9 mouse cellular contexts compared by ENCODE assay signal in genomic region chr6:34875966-34876834, GRCm38 (mm10). TPM values are rescaled to one million over a fixed set of nuclear protein-coding genes. Genes with fewer than 3 reads are reported as not detected.
DNase-seq lines count a peak whose midpoint lies in the region; ATAC-seq and TF ChIP-seq lines count a peak whose summit lies in the region.
"Had no signal": no experiment of that assay in that cellular context is flagged by ENCODE, and none has a peak within 500 bp of the region (broad histone marks: within the 10 kb centered on the region; RNA-seq: fewer than 3 reads in every experiment).

No protein-coding gene starts in this region.

- 66% methylated on average over 12 of the region's 12 CpGs for WGBS in kidney, embryonic 15.5 days
- WGBS in intestine, embryonic 15.5 days, result 53% methylated on average over 12 of the region's 12 CpGs

- 0 out of 2 replicates have a peak overlapping the region, but pooled peaks have one; percentile 96 for H3K9ac ChIP-seq in kidney, embryonic 15.5 days
- H3K9ac ChIP-seq in intestine, embryonic 15.5 days, result 0 out of 2 replicates have a peak overlapping the region, but pooled peaks have one; percentile 82

- ATAC-seq in kidney, embryonic 15.5 days (replicated peaks; ENCODE audit: low FRiP score), result no peak
- ATAC-seq in intestine, embryonic 15.5 days, result no peak; the same call in 1 of the 2 replicates
- ATAC-seq in megakaryocyte progenitor cell, adult 5-6 weeks (replicated peaks; ENCODE audit: poor library complexity), result peak; percentile 14

- TF ChIP-seq POLR2A in cortical plate, adult 2 months (IDR thresholded peaks at IDR 0.05; ENCODE audit: extremely low read depth, insufficient read depth, low read length), result no peak

- H3K36me3 ChIP-seq in kidney, embryonic 15.5 days, result peaks cover 22% of the 10 kb centered on the region
- 0 out of 2 replicates have a peak, but pooled peaks cover 7% of the 10 kb centered on the region for H3K36me3 ChIP-seq in intestine, embryonic 15.5 days

- H3K27ac ChIP-seq in kidney, embryonic 15.5 days, result peak overlapping the region; percentile 97; the same call in 1 of the 2 replicates
- H3K27ac ChIP-seq in cortical plate, adult 2 months (ENCODE audit: insufficient read depth, low read length), result peak overlapping the region; percentile 54; the same call in 1 of the 2 replicates
- 0 out of 2 replicates have a peak overlapping the region, but pooled peaks have one; percentile 7 for H3K27ac ChIP-seq in intestine, embryonic 15.5 days

- H3K4me1 ChIP-seq in kidney, embryonic 15.5 days, result peaks cover 42% of the 10 kb centered on the region
- peaks cover 1% of the 10 kb centered on the region for H3K4me1 ChIP-seq in cortical plate, adult 2 months (ENCODE audit: control insufficient read depth, insufficient read depth, low read length)
- peaks cover 22% of the 10 kb centered on the region for H3K4me1 ChIP-seq in intestine, embryonic 15.5 days (replicated peaks)

- H3K27me3 ChIP-seq in kidney, embryonic 15.5 days, result no peaks in the 10 kb centered on the region
- no peaks in the 10 kb centered on the region for H3K27me3 ChIP-seq in intestine, embryonic 15.5 days (replicated peaks)

- no peak for TF ChIP-seq CTCF in cortical plate, adult 2 months (IDR thresholded peaks at IDR 0.05; ENCODE audit: extremely low read depth, insufficient read depth, low read length)

- no peaks in the 10 kb centered on the region for H3K9me3 ChIP-seq in kidney, embryonic 15.5 days (replicated peaks)
- H3K9me3 ChIP-seq in intestine, embryonic 15.5 days, result no peaks in the 10 kb centered on the region

- DNase-seq in kidney, postnatal 14 days, result no peak
- peak; percentile 44 for DNase-seq in thymus, postnatal 25 days
- DNase-seq in urinary bladder, adult 18-20 months (ENCODE audit: low spot score in 2 of 2), result no peak
- DNase-seq in ovary, postnatal 14 days (ENCODE audit: low spot score), result no peak

- H3K4me2 ChIP-seq in kidney, embryonic 15.5 days, result peak overlapping the region; percentile 70
- H3K4me2 ChIP-seq in intestine, embryonic 15.5 days (replicated peaks), result peak overlapping the region; percentile 66

- H3K4me3 ChIP-seq in kidney, embryonic 15.5 days (replicated peaks), result no peak overlapping the region
- no peak overlapping the region for H3K4me3 ChIP-seq in cortical plate, adult 2 months (ENCODE audit: insufficient read depth, low read length)
- no peak overlapping the region for H3K4me3 ChIP-seq in intestine, embryonic 15.5 days (replicated peaks)

RNA-seq across cellular contexts. Expression of gene Cyren, which starts 1.7 kb away (rescaled TPM):
- polyA plus RNA-seq in kidney, embryonic 15.5 days (2015; fragmentation: Nextera tagmentation; extraction: Ambion mirVana), result 11.9 and 15.6 TPM in 2 replicates
- polyA plus RNA-seq in cortical plate, adult 2 months (2012; rRNA removed), result 6.4 and 6.5 TPM in 2 replicates
- 11.0 and 11.3 TPM in 2 replicates for polyA plus RNA-seq in intestine, embryonic 15.5 days (2015; fragmentation: Nextera tagmentation; extraction: Ambion mirVana)
- 5.1 and 5.6 TPM in 2 replicates for total RNA-seq in megakaryocyte progenitor cell, adult 5-6 weeks (2015)
- 2.5 and 2.9 TPM in 2 replicates for total RNA-seq in megakaryocyte progenitor cell, adult 5-6 weeks (2017)

RNA-seq across cellular contexts. Expression of gene Tmem140, which starts 13.3 kb away (rescaled TPM):
- polyA plus RNA-seq in kidney, embryonic 15.5 days (2015; fragmentation: Nextera tagmentation; extraction: Ambion mirVana), result 1.9 and 2.3 TPM in 2 replicates
- 1.8 and 2.7 TPM in 2 replicates for polyA plus RNA-seq in cortical plate, adult 2 months (2012; rRNA removed)
- 1.7 and 1.8 TPM in 2 replicates for polyA plus RNA-seq in intestine, embryonic 15.5 days (2015; fragmentation: Nextera tagmentation; extraction: Ambion mirVana)
- 0.10 and 1.2 TPM in 2 replicates for total RNA-seq in megakaryocyte progenitor cell, adult 5-6 weeks (2015)
- total RNA-seq in megakaryocyte progenitor cell, adult 5-6 weeks (2017), result 0.33 and 0.88 TPM in 2 replicates

RNA-seq across cellular contexts. Expression of gene Wdr91, which starts 34.5 kb away (rescaled TPM):
- 9.9 and 11.8 TPM in 2 replicates for polyA plus RNA-seq in kidney, embryonic 15.5 days (2015; fragmentation: Nextera tagmentation; extraction: Ambion mirVana)
- 31.2 and 31.8 TPM in 2 replicates for polyA plus RNA-seq in cortical plate, adult 2 months (2012; rRNA removed)
- polyA plus RNA-seq in intestine, embryonic 15.5 days (2015; fragmentation: Nextera tagmentation; extraction: Ambion mirVana), result 7.1 and 8.4 TPM in 2 replicates
- total RNA-seq in megakaryocyte progenitor cell, adult 5-6 weeks (2015), result 5.8 and 6.1 TPM in 2 replicates
- total RNA-seq in megakaryocyte progenitor cell, adult 5-6 weeks (2017), result 20.5 and 22.7 TPM in 2 replicates

RNA-seq across cellular contexts. Expression of gene Stra8, which starts 43.8 kb away (rescaled TPM):
- polyA plus RNA-seq in kidney, embryonic 15.5 days (2015; fragmentation: Nextera tagmentation; extraction: Ambion mirVana), result not detected in 2 replicates
- polyA plus RNA-seq in cortical plate, adult 2 months (2012; rRNA removed), result not detected in 2 replicates
- not detected in 2 replicates for polyA plus RNA-seq in intestine, embryonic 15.5 days (2015; fragmentation: Nextera tagmentation; extraction: Ambion mirVana)
- not detected in 2 replicates for total RNA-seq in megakaryocyte progenitor cell, adult 5-6 weeks (2015)
- not detected in 2 replicates for total RNA-seq in megakaryocyte progenitor cell, adult 5-6 weeks (2017)
- polyA plus RNA-seq: brain, embryonic 14.5 days had no signal

Comparison
In these comparisons a context has a peak if more than half of its experiments do, and no peak if none do; other contexts are left out.
1. H3K27ac ChIP-seq: peak in every context shown above with its lines; median percentile 97 in kidney, embryonic 15.5 days; 54 in cortical plate, adult 2 months; 7 in intestine, embryonic 15.5 days.